Mouse (Mus musculus) stomach, postnatal 0 days (tissue): ENCODE measurements around the gene Ift46.

Experiments used
- CTCF ChIP-seq: IDR thresholded peaks from 2 replicates; pipeline ENCODE4 v1.5.1; 2016; ENCODE audit warnings: antibody characterized with exemption, low read depth, mild to moderate bottlenecking, moderate library complexity
- EP300 ChIP-seq: optimal IDR thresholded peaks from 2 replicates; pipeline ENCODE3; 2016; ENCODE audit warnings: antibody characterized with exemption

DNA sequence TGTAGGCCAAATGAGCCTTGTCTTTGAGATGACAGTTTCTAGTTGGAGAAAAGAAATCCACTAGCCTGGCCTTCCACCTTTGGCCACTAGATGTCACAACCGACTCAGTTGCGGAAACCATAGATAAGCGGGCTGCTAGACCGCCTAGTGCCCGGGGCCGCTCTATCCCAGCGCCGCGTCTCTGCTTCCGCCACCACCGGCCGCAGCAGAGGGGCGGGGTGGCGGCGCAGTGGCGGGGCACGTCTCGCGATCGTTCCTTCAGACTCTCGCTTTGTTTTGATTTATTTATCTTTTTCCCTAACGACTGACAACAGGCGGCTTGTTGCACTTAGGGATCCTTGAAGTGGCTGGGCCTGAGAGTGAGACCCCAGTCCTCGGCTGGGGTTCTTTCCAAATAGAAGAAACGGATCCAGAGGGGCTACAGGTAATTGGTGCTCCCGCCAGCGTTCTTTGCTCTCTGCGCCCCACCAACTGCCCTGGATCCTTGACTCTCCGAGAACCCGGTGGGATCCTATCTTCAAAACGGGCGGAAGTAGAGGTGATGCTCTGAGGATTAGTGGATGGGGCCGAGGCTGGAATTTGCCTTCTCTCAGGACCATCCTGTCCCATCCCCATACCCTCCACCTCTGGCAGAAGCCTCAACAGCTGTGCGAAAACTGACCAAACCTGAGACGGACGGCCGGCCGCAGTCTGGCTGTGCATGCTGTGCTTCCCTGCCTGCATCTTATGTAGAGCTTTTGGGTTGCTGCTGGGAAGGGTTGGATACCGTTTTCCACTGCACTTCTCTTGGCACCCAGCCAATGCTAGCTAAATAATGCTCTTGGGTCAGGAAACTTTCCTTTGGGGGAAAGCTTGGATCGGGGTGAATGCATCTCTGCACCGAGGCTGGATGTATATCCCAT, 5.3 kb downstream of the Ift46 start:
- peak; percentile 95 for TF ChIP-seq CTCF
- TF ChIP-seq EP300 = peak; percentile 86
